Mouse (Mus musculus) hindbrain, embryonic 11.5 days (tissue): ENCODE measurements at regions not wholly inside any gene's neighbourhood (a gene's known extent, or its start where the extent isn't known, plus 50 kb on each side); places are given as distances from the start of the nearest gene placed in this dataset.
A peak's percentile ranks its signal among the peaks of the same experiment; 100 is the strongest.

Experiments
- ATAC-seq: fragments of 200-750 bp; cut with Nextera tagmentation; 2 replicates; pipeline ENCODE4 v1.8.0; 2017; ENCODE audit warnings: mild to moderate bottlenecking, moderate TSS enrichment, moderate library complexity; ENCODE audit not compliant: low FRiP score
- DNase-seq: peaks from one replicate; pipeline ENCODE4 v3.0.0-alpha.2; 2015; ENCODE audit warnings: low spot score
- H3K27ac ChIP-seq: fragments of 300-500 bp; sonication (generic); 2 replicates; pipeline ENCODE4 v1.5.1; 2014; ENCODE audit warnings: mild to moderate bottlenecking, low read depth, low read length
- H3K27me3 ChIP-seq: fragments of 300-500 bp; sonication (generic); 2 replicates; pipeline ENCODE4 v1.6.1; 2014; ENCODE audit warnings: mild to moderate bottlenecking, low read length, moderate library complexity, mixed read lengths; ENCODE audit not compliant: control insufficient read depth, insufficient read depth
- H3K36me3 ChIP-seq: fragments of 300-500 bp; sonication (generic); 2 replicates; pipeline ENCODE4 v1.6.1; 2014; ENCODE audit warnings: mild to moderate bottlenecking, low read length, moderate library complexity, mixed read lengths; ENCODE audit not compliant: control insufficient read depth, insufficient read depth
- H3K4me1 ChIP-seq: fragments of 300-500 bp; sonication (generic); replicated peaks from 2 replicates; pipeline ENCODE4 v1.6.1; 2014; ENCODE audit warnings: low read length, mixed read lengths; ENCODE audit not compliant: control insufficient read depth, insufficient read depth
- H3K4me2 ChIP-seq: fragments of 300-500 bp; sonication (generic); replicated peaks from 2 replicates; pipeline ENCODE4 v1.6.1; 2014; ENCODE audit warnings: mild to moderate bottlenecking, low read depth, low read length
- H3K4me3 ChIP-seq: fragments of 300-500 bp; sonication (generic); 2 replicates; pipeline ENCODE4 v1.5.1; 2014; ENCODE audit warnings: low read depth, low read length
- H3K9ac ChIP-seq: fragments of 300-500 bp; sonication (generic); 2 replicates; pipeline ENCODE4 v1.6.1; 2014; ENCODE audit warnings: low read depth, low read length
- H3K9me3 ChIP-seq: fragments of 300-500 bp; sonication (generic); 2 replicates; pipeline ENCODE4 v1.6.1; 2016; ENCODE audit warnings: low read length; ENCODE audit not compliant: control insufficient read depth
- WGBS: fragments of 180-500 bp; shearing (Covaris S2); extraction: QIAGEN DNeasy Blood & Tissue Kit; methylation state at CpG from one replicate; pipeline ENCODE4 v1.1.7; 2014; 5-methylcytosine and 5-hydroxymethylcytosine counted together

GRCm38 (mm10) chr6:95217431-95217830 is 100.4 kb downstream of the Kbtbd8 start:
- DNase-seq, result peak; percentile 44
- H3K4me1 ChIP-seq, result no peaks in the 10 kb centered on the region

GRCm38 (mm10) chr6:95218830-95219229 is 101.8 kb downstream of the Kbtbd8 start:
- no peak overlapping the region for H3K4me2 ChIP-seq
- H3K27me3 ChIP-seq, result no peaks in the 10 kb centered on the region
- H3K36me3 ChIP-seq, result no peaks in the 10 kb centered on the region
- H3K27ac ChIP-seq, result no peak overlapping the region
- no peak overlapping the region for H3K9ac ChIP-seq
- H3K4me3 ChIP-seq, result no peak overlapping the region
- no peaks in the 10 kb centered on the region for H3K9me3 ChIP-seq
- no peak for ATAC-seq
- 70% methylated on average over 3 of the region's 3 CpGs for WGBS
- no peak for DNase-seq
- no peaks in the 10 kb centered on the region for H3K4me1 ChIP-seq

More at GRCm38 (mm10) chr6:95217431-95217830, 100.4 kb downstream of the Kbtbd8 start:
- Histone ChIP-seq H3K27ac (no peak overlapping the region), H3K27me3 (no peaks in the 10 kb centered on the region), H3K36me3 (no peaks in the 10 kb centered on the region), H3K4me3 (no peak overlapping the region), H3K9ac (no peak overlapping the region), H3K9me3 (no peaks in the 10 kb centered on the region), H3K4me2 (no peak overlapping the region)
- ATAC-seq, result peak; percentile 43
- 57% methylated on average over 6 of the region's 6 CpGs for WGBS

- ATAC-seq (0 out of 2 replicates have a peak, but pooled peaks have one; percentile 40), DNase-seq (peak; percentile 92)
- no peak overlapping the region for H3K4me2 ChIP-seq
- no peak overlapping the region for H3K9ac ChIP-seq
- H3K9me3 ChIP-seq, result no peaks in the 10 kb centered on the region
- no peaks in the 10 kb centered on the region for H3K4me1 ChIP-seq
- H3K36me3 ChIP-seq, result no peaks in the 10 kb centered on the region
- 37% methylated on average over 7 of the region's 7 CpGs for WGBS
- H3K27me3 ChIP-seq, result no peaks in the 10 kb centered on the region
- H3K4me3 ChIP-seq, result no peak overlapping the region
- H3K27ac ChIP-seq, result no peak overlapping the region
Measured at GRCm38 (mm10) chr6:95223537-95223936, 98.4 kb upstream of the Gm10234 start.

- no peak overlapping the region for H3K4me2 ChIP-seq
- no peak overlapping the region for H3K9ac ChIP-seq
- no peak overlapping the region for H3K27ac ChIP-seq
- no peaks in the 10 kb centered on the region for H3K27me3 ChIP-seq
- no peak overlapping the region for H3K4me3 ChIP-seq
- DNase-seq (no peak), ATAC-seq (no peak)
- WGBS, result 77% methylated on average over 8 of the region's 8 CpGs
- H3K9me3 ChIP-seq, result no peaks in the 10 kb centered on the region
- H3K4me1 ChIP-seq, result no peaks in the 10 kb centered on the region
- H3K36me3 ChIP-seq, result no peaks in the 10 kb centered on the region
Measured at GRCm38 (mm10) chr6:95229885-95230284, 92.0 kb upstream of the Gm10234 start.

GRCm38 (mm10) chr6:95234712-95235111 is 87.2 kb upstream of the Gm10234 start:
- H3K4me2 ChIP-seq, result no peak overlapping the region
- no peak for DNase-seq
- no peak overlapping the region for H3K9ac ChIP-seq
- 71% methylated on average over 13 of the region's 13 CpGs for WGBS
- no peaks in the 10 kb centered on the region for H3K27me3 ChIP-seq
- no peaks in the 10 kb centered on the region for H3K9me3 ChIP-seq
- H3K4me3 ChIP-seq, result no peak overlapping the region
- ATAC-seq, result no peak
- no peaks in the 10 kb centered on the region for H3K4me1 ChIP-seq
- H3K36me3 ChIP-seq, result no peaks in the 10 kb centered on the region
- no peak overlapping the region for H3K27ac ChIP-seq

GRCm38 (mm10) chr6:95243657-95244056 is 78.3 kb upstream of the Gm10234 start:
- ATAC-seq, result no peak
- no peaks in the 10 kb centered on the region for H3K27me3 ChIP-seq
- no peak for DNase-seq
- H3K4me1 ChIP-seq, result no peaks in the 10 kb centered on the region
- H3K27ac ChIP-seq, result no peak overlapping the region
- no peak overlapping the region for H3K4me2 ChIP-seq
- H3K36me3 ChIP-seq, result no peaks in the 10 kb centered on the region
- H3K9ac ChIP-seq, result no peak overlapping the region
- H3K9me3 ChIP-seq, result no peaks in the 10 kb centered on the region
- no peak overlapping the region for H3K4me3 ChIP-seq
- WGBS, result 85% methylated on average over 5 of the region's 5 CpGs

GRCm38 (mm10) chr6:95244911-95245310 is 77.0 kb upstream of the Gm10234 start:
- no peak overlapping the region for H3K4me3 ChIP-seq
- no peak overlapping the region for H3K27ac ChIP-seq
- 95% methylated on average over 7 of the region's 7 CpGs for WGBS
- no peaks in the 10 kb centered on the region for H3K4me1 ChIP-seq
- DNase-seq (no peak), ATAC-seq (no peak)
- no peak overlapping the region for H3K4me2 ChIP-seq
- H3K9me3 ChIP-seq, result no peaks in the 10 kb centered on the region
- H3K27me3 ChIP-seq, result no peaks in the 10 kb centered on the region
- H3K36me3 ChIP-seq, result no peaks in the 10 kb centered on the region
- H3K9ac ChIP-seq, result no peak overlapping the region

- no peaks in the 10 kb centered on the region for H3K4me1 ChIP-seq
- no peaks in the 10 kb centered on the region for H3K9me3 ChIP-seq
- no peak overlapping the region for H3K4me3 ChIP-seq
- WGBS, result 24% methylated on average over 5 of the region's 5 CpGs
- no peaks in the 10 kb centered on the region; the same call in 1 of the 2 replicates for H3K27me3 ChIP-seq
- no peaks in the 10 kb centered on the region for H3K36me3 ChIP-seq
- H3K9ac ChIP-seq, result no peak overlapping the region
- DNase-seq (peak; percentile 39), ATAC-seq (peak; percentile 78)
- no peak overlapping the region for H3K27ac ChIP-seq
- H3K4me2 ChIP-seq, result no peak overlapping the region
Measured at GRCm38 (mm10) chr6:95256303-95256702, 65.6 kb upstream of the Gm10234 start.

GRCm38 (mm10) chr6:95261001-95261400 is 60.9 kb upstream of the Gm10234 start:
- ATAC-seq, result no peak
- WGBS, result 30% methylated on average over 1 of the region's 1 CpGs

More at GRCm38 (mm10) chr6:95261001-95261400, 60.9 kb upstream of the Gm10234 start:
- no peaks in the 10 kb centered on the region; the same call in 1 of the 2 replicates for H3K27me3 ChIP-seq
- H3K36me3 ChIP-seq, result no peaks in the 10 kb centered on the region
- H3K27ac ChIP-seq, result no peak overlapping the region
- no peaks in the 10 kb centered on the region for H3K9me3 ChIP-seq
- no peak for DNase-seq
- H3K4me1 ChIP-seq, result no peaks in the 10 kb centered on the region
- no peak overlapping the region for H3K4me2 ChIP-seq
- H3K4me3 ChIP-seq, result no peak overlapping the region
- H3K9ac ChIP-seq, result no peak overlapping the region
